Mouse (Mus musculus) right cerebral cortex, postnatal 4 days (tissue): ENCODE data around the gene Nlrp5.
"Not testable (repeated sequence)": the region's sequence is repeated elsewhere in the genome, so short reads cannot be mapped to it uniquely, and the experiment has no call there.

Experiments
- DNase-seq: peaks from one replicate; pipeline ENCODE4 v3.0.0-alpha.2; 2022

Nlrp5 gene

DNA sequence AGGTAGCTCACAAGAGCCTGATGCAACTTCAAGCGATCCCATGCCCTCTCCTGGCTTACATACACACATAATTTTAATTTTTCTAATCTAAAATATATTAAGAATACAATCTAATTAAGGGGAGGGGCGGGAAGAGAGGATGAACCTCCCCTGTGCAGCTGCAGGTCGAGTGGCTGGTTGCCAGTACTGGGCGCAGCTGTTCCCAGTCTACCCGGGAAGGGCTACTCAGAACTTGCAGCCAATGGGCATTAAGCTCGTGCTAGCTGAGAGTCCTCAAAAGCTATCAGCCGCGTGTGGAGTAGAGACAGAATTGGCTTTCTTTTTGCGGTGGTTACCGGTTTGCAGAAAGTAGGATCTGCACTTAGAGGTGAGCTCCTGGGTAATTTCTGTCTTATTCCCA, at the start of gene Nlrp5:
Nlrp5 (plus strand) TSS at position 301 of the 400 bp plus-strand sequence.
- DNase-seq: no peak

DNA sequence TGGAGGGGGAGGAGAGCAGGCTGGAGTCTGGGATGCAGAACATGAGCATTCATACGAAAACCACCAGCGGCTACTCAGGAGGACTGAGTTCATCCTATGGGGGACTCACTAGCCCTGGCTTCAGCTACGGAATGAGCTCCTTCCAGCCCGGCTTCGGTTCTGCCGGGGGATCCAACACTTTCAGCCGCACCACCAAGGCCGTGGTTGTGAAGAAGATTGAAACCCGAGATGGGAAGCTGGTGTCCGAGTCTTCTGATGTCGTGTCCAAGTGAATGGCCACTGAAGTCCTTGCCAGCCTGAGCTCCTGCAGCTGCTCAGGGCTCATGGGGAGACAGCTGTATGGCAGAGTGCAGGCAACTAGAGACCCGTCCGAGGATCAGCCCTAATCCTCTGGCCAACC, 27.4 kb upstream of the Nlrp5 start:
- DNase-seq: not testable (repeated sequence)

DNA sequence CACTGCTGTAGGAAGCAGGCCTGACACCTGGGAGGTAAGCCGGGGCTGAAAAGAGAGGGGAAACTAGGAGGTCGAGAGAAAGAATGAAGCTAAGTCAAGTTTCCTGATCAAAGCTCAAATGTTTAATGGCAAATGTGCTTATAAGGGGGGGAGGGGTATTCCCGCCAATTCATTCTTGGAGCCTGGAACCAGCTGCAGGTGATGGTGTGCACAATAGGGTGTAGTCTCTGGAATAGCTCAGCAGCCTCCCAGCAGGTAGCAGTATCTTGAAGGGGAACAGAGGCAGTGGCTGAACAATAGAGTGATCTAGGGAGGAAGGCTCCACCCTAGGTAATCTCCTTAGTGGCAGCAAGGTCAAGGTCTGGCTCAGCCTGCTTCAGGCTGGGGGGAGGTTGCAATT, 84.5 kb downstream of the Nlrp5 start:
- not testable (repeated sequence) for DNase-seq

DNA sequence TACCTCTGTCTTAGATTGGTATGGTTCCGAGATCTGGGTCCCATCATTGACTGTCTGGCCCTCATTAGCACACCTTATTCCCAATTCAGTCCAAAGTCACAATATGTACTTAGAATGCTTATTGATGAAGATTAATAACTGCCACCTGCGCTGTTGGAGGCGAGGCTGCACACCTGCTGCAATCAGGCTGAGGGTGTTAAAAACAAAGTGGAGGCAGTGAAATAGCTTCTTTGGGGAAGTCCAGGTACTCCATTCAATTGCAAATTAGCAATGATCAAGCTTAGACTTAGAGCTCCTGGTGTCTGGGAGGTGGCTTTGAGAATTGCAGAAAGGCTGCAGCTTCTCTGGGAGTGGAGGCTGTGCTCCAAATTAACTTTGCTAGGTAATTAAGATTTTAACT, 85.1 kb downstream of the Nlrp5 start:
- DNase-seq: not testable (repeated sequence)

DNA sequence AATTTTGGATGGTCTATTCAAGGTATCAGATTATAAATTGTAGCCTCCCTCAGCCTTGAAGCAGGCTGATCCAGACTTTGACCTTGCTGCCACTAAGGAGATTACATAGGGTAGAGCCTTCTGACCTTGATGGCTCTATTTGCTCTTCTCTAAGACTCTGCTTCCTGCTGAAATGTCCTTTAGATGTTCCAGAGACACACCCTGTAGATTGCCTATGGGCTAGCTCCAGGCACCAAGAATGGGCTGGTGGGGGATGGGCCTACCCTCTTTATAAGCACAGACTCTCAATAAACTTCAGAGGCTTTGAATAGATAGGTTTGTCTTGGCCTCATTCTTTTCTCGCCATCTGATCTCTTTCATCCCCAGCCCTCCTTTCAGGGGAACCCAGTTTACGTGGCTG, 87.2 kb downstream of the Nlrp5 start:
- DNase-seq: not testable (repeated sequence)
